Mouse (Mus musculus): Measurements from ENCODE around the gene Defb36.

Defb36 gene

DNA sequence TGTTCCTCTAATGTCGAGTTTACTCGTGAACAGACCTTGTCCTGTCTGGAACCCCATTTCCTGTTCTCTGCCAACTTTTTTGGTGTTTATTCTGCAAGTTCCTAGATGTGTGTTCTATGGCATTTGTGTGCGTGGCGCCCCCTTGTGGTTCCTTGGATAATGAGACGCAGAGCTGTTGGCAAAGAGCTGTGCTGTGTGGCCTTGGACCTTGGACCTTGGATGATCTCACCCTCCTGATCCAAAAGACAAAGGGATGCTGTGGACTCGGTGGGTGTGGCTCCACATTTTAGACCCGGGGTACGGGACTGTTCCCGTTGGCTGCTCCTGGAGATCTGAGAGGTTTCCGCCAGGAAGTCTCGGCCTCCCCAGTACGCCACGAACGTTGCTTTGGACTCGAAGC is at the start of gene Defb36:
TSS of gene Defb36 (plus strand) at position 271 of the 400 bp plus-strand sequence.
- DNase-seq, result no peak

DNA sequence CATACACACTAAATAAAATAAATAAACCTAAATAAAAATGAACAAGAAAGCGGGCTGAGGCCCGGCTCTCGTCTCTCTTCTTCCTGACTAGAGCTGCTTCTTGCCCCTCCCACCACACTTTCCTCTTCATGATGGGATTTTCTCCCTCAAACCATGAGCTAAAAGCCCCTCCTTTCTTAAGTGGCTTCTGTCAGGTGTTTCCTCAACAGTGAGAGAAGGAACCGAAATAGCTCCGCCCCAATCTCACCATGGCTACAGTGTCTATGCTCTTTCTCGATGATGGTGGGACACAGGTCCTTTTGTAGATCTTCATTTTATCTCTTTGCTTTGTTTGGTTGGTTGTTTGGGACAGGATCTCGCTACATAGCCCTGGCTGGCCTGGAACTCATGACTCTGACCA is 47.5 kb upstream of the Defb36 start:
- no peak for DNase-seq

DNA sequence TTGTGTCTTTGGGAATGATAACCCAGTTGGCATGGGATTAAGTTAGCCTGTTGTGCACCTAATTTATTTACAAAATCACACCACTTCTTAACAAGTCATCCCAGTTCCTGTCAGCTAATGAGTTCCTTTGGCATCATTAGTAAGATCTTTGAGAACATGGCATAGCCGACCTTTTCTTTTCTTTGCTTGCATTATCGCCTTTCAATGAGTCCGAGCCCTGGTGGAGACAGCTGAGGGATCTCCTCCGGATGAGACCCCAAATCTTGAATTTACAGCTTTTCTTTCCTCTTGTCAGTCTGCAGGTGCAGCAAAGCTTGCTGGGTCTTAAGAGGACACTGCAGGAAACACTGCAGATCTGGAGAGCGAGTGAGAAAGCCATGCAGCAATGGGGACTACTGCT is 35.1 kb upstream of the Defb36 start, which contains the start of gene Gm17416:
TSS of gene Gm17416 (plus strand) at position 301 of the 400 bp plus-strand sequence.
- DNase-seq, result no peak

DNA sequence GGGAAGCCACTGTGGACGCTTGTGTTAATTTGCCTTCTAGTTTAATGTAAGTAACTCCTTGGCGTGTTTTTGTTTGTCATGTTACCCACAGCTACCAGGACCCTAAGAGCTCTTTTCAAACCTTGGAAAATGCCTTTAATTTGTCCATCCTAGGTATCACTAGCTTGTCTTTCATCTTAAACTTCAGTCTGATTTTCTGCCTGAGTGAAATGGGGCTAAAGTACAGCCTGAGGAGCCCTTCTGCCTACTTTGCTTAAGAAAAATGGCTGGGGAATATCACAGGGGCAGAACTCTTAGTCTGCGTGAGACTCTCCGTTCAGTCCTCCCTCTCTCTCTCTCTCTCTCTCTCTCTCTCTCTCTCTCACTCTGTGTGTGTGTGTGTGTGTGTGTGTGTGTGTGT is 34.2 kb upstream of the Defb36 start:
- no peak for DNase-seq

DNA sequence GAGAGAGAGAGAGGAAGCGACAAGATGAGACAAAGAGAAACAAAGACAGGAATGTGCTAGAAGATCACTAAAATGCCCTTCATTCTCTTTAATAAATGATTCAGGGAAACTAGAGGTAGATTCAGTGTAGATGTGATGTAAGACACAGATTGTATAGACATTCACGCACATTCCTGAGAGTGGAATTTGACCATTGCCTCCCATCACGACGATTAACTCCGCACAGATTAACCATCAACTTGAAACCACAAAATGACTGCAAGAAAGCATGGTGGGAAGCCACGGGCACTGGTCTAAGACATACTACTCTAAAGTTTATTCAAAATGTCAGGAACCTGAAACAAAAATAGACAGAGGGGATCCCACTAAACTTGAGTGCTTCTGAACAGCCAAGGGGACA is 33.8 kb upstream of the Defb36 start:
- DNase-seq, result no peak

DNA sequence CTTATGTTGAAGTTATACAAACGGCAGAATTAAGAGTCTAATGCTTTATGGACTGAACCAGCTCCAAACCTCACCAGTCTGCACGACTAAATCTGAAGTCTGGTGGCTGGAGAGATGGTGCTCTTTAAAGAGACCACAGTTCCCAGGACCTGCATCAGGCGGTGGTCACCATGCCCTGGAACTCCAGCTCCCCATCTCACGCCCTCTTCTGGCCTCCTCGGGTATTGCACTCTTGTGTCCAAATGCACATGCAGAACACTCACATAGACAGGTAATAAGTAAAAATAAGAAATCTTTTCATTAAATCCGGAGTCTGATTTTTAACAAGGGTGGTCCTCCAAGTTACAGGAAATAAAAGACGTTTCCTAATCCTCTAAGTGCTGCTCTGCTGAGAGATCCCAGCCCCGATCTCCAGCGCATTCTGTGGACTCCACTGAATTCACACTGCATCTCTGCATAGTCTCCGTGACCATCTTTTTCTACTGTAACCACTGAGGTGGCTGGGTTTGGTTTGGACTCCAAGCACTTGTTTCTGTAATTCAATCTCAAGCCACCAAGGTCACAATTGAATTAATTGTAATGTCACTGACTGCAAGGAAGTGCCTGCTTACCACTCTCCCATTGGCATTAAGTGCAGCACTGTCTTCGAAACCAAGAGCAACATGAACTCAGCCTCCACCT is 31.9 kb upstream of the Defb36 start, which contains the start of gene Defb21:
TSS of gene Defb21 (plus strand) at position 631 of the 681 bp plus-strand sequence.
- DNase-seq, result no peak

DNA sequence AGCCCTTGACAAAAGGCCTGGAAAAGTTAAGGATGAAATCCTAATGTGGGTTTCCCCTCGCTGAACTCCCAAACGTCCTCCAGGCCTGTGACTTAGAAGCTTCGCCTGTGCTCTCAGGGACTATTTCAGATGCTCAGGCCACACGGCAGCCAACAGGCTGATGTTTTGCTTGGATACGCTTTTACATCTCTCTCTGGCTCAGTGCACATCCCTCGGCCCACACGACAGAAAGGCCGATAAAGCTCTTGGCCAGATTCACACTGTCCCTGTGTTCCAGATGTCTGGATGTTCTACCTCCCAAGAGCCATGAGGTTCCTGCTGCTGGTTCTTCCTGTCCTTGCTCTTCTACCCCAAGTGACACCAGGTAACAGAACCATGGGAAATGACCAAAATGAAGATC is 30.6 kb upstream of the Defb36 start:
- DNase-seq, result no peak

DNA sequence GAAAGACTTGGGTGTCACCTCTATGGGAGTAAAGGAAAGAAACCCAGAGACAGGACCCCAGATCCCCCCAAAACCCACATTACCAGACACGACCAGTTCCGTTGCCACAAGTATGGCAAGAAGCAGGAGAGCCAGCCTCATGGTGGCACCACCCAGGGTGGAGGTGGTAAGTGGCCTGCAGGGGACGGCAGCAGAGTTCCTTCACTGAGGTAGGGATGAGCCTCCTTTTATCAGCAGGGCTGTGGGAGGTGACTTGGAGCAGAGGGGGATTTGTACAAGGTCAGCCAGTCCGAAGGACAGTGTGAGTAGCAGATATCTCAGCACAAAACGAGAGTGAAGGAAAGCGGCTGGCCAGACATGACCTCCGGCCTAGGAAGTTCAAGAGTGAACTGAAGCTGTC is 24.0 kb upstream of the Defb36 start, which contains the start of gene Defb19:
TSS of gene Defb19 (minus strand) at position 206 of the 400 bp plus-strand sequence.
- DNase-seq, result no peak

DNA sequence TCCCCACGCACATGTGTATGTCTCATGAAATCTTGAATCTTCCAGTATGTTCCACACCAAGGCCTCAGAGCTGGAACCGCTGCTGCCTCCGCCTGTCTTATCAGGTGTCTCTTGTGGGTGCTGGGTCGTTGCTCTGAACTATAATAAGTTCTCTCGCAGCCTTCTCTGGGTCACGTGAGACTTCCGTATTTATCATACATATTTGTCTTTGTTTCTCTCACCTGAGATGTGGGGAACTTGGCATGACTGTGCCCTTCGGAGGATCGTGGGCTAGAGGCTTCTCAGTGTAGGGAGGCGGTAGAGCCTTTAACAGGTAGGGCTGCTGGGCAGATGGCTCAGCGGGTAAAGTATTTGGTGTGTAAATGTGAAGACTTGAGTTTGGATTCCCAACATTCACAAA is 23.5 kb upstream of the Defb36 start:
- no peak for DNase-seq

DNA sequence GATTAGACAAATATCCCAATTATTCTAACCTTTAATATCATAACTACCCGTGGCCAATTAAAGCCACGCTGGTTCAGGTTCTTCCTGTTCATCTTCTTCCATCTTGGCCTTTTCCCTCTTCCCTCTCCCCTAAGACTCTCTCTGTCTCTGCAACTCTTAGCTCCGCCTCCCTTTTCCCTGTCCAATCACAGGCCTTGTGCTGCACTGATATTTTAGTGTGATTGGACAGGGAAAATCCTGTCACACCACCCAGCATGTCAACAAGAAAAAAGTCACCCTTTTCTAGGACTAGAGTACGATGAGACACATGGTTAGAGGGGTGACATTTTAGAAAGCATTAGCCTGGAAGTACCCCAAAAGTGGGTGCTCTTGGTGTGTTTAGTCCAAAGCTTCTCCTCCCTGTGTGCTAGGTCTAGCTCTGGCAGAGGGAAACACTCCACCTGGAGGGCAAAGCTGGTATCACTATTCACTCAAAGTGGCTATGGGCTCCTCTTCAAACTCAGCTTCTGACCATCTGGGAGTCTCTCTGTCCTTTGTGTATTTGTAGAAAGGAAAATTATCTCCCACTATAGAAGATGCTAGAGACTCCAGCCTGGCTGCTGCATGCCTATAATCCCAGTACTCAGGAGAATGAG is 17.1 kb upstream of the Defb36 start:
- no peak for DNase-seq

DNA sequence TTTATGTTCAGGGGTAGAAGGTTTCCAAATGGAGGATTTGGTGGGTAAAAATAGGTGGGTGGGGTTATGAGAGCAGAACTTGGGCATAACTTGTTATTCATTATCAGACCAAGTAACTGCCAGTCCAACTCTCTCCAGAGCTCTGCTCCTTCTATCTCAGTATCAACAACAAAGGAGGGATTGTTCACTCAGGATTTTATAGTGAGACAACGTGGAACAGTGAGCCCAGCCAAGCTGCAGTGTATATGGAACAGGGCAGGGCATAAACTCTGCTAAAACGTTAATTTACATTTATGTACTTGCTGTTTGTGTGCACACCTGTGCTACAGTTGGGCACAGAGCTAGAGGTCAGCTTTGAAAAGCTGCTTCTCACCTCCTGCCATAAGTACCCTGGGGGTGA is 15.7 kb upstream of the Defb36 start:
- DNase-seq, result no peak

DNA sequence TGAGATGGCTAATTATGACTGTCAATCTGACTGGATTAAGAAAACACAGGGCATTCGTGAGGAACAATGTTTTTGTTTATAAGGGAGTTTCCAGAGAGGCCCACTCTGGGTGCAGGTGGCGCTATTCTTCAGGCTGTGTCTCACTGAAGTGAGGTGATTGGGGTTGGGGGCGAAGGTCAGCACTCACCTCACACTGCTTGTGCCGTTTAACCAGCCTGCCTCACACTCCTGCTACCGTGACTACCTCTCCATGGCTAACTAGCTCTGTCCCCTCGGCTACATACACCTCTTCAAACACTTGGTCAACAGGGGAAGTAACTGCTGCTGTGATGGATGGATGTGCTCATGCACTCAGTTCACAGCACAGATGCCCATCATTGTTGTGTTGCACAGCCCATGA is 15.1 kb upstream of the Defb36 start:
- DNase-seq, result no peak

DNA sequence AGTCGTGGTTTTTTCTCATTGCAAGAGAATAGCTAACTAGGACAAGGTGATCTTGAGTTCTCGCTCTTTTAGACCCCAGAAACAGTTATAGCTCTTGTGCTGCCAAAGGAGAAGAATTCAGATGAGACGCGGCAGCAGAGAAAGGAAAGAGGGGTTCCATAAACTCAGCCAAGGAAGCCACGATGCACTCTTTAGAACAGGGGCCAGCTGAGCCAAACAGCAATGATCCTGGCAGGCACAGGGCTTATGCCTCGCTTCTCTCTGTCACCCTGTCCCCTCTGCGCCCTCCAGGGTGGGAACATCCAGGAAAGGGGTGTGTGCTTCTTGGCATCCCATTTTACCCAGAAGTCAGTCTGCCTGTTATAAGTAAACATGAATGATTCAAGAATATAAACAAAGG is 4.8 kb upstream of the Defb36 start, which contains the start of gene Defb45:
TSS of gene Defb45 (minus strand) at position 101 of the 400 bp plus-strand sequence.
- no peak for DNase-seq

DNA sequence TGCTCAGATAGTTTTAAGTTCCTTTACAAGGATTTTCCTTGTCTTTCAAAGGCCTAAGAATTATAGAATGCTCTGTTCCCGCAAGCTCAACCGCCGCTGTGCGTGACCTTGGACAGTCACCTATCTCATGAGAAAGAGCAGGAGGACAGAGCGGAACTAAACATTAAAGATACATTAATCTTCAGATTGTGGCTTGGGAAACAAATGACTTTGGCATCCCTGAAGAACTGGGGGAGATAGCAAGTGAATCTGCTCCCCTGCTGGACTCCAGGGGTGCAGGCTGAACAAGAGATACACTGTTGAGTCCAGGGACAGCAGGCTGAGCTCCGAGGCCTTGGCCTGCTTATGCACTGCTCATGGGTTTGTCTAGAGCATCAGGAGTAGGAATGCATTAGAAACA is 4.1 kb upstream of the Defb36 start:
- no peak for DNase-seq

DNA sequence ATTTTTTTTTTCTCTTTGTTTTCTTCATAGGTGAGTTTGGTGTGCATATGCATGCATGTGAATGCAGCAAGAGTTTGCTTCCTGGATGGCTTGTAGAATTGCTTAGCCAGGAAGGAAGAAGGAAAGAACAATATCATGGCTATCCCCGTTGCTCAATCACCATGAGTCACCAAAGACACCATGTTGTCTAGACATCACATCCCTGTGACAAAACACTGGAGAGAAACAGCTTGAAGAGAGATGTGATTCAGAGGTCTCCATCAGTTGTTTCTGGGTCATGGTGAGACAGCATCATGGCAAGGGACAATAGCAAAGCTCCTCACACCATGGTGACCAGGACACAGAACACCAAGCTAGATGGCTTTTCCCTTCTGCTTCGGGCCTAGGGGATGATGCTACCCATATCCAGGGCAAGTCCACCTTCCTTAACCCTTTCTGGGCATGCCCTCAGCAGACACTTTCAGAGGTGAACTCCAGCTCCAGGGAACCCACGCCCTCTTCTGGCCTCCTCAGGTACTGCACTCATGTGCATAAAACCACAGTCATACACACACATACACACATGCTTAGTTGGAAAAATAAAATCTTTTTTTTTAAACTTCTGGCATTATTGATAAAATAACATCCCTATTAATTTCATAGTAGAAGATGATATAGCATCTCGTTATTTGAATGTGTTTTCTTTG is 2.7 kb upstream of the Defb36 start:
- no peak for DNase-seq

DNA sequence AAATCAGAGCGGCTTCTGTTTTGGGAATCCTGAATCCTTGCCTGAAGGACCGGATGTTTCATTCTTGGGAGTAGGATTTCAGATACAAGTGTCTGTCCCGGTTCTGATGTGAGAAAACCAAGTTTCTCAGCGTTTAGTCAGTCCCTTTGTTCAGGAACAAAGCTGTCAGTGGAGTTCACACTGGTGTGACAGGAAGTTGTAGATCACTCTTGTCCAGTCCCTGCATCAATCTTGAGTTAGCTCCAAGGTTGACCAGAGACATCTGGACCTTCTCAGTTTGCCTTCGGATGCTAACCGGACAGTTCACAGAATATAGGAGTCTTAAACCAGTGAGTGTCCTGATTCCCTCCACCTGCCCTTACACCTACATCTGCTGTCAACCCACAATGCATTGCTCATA is 3.6 kb downstream of the Defb36 start:
- DNase-seq, result no peak

DNA sequence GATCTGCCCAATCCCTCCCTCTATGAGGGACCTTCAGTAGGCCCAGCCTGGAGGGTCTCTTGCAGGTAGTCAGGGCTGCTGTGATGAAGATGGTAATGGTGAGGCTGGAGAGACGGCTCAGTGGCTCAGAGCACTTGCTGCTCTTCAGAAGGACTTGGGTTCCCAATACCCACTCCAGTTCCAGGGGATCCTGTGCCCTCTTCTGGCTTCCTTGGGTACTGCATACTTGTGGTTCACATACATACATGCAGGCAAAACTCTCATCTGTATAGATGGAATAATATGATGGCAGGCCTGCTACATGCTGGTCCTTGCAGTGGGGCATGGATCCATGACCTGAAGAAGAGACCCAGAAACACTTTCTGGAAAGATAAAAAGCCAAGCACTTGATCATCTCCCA is 4.6 kb downstream of the Defb36 start:
- no peak for DNase-seq

DNA sequence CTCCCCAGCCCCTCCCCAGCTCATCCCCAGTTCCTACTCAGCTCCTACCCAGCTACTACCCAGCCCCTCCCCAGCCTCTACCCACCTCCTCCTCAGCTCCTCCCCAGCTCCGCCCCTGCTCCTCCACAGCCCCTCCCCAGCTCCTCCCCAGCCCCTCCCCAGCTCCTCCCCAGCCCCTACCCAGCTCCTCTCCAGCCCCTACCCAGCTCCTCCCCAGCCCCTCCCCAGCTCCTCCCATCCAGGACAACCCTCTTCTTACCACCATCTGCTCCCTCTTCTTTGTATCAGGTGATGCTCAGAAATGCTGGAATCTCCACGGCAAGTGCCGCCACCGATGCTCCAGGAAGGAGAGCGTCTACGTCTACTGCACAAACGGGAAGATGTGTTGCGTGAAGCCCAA is 8.1 kb downstream of the Defb36 start:
- no peak for DNase-seq

DNA sequence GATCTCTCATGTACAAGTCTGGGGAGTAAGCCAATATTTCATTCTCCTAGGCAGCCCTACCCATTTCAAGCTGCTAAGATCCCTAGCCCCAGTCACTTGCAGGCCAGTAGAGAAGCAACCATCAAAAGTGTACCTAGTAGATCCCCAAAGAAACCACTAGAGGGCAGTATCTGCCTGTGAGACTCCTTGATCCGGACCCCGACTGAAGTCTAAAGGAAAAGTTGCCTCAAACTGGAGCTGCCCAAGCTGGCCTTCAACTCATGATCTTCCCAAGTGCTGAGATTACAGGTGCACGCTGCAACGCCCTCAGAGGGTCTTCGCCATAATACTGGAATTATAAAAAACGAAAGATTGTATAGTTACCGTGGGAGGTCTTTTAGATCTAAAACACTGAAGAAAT is 11.4 kb downstream of the Defb36 start:
- DNase-seq, result peak; percentile 25 to 42

DNA sequence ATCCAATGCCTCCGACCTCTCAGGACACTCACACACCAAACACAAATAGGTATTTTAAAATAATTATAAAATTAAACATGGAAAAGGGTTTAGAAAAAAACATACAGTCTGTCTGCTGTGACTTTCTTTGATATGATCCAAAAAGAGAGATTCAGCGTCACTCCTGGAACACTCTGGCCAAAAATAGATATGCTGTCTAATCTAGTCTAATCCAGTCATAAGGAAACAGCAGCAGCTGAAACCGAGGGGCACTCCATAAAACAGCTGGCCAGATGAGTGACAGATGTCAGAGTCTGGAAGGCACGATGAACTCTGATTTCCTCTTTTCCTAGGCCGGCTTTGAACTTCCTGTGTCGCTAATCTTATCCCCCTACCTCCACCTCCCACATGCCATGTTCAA is 12.3 kb downstream of the Defb36 start:
- no peak for DNase-seq

DNA sequence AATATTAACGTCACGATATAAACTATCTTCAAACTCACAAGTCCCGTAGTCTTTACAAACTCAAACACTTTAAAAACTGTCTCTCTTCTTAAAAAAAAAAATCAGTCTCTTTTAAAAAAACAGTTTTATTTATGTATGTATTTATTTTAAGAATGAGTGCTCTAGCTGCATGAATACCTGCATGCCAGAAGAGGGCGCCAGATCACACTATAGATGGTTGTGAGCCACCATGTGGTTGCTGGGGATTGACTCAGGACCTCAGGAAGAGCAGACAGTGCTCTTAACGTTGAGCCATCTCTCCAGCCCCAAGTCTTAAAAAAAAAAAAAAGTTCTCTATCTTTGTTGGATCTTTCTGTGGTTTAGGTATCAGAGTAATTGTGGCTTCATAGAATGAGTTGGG is 13.2 kb downstream of the Defb36 start:
- no peak for DNase-seq

DNA sequence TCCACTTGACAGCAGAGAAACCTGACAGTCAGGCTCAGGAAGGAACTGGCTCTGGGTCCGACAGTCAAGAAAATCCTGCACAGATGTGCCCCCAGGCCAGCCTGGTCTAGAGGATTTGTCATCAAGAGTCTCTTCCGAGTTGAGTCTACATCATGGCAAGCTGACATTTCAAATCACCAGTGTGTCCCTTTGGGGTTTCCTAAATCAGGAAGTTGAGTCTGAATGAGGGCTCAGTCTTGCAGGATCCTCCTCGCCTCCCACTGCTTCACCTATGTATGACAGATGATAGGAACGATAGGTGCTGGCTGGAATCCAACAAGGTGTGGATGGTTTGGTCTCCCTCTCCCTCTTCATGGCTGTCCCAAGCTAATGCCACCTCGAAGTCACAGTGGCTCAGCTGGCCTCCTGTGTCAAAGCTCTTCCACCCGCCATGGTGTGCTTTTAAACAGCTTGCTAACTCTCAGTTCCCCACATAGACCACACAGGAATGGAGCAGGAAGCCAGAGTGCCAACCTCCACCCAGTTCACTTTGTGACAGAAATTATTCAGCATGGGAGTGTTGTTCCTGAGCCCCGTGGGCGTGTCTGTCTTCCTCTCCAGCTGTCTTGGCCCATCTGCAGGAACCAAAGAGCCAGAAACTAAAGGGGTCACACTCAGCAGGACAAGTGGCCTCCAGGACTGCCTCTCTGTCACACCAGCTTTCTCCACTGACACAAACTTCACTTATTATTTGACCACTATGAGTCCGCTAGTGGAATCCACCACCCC is 16.4 kb downstream of the Defb36 start:
- DNase-seq, result peak; percentile 36 to 47

DNA sequence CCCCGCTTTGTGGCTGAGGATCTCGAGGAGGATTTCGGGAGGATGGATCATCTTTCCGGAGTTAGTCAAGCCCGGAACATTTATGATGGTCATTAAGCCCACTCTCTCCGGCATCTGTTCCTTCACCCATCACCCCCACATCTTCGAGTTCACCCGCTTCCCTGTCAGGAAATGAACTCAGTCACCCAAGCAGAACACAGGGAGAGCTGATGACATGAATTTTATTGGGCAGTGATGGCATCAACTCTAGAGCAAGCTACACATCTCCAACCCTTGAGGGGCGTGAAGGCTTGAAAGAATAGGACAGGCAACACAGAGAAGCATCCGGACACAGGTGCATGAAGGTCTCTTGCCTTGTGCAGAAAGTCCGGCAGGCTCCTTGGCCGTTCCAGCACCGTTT is 18.0 kb downstream of the Defb36 start:
- no peak for DNase-seq
